Mouse (Mus musculus): ENCODE measurements around the gene Eif5b. TPM values are rescaled to one million over a fixed set of nuclear protein-coding genes. Genes with fewer than 3 reads are reported as not detected.
A peak's percentile ranks its signal among the peaks of the same experiment; 100 is the strongest.

Gene Eif5b
- polyA plus RNA-seq, 1 experiment from 2014 or later, result 22.8 TPM

- no peak overlapping the region for H3K9ac ChIP-seq (replicated peaks)
- H3K4me2 ChIP-seq (replicated peaks), result no peak overlapping the region
- ATAC-seq (replicated peaks), result 0 out of 2 replicates have a peak, but pooled peaks have one; percentile 48
- no peak overlapping the region for H3K27ac ChIP-seq (replicated peaks)
- peaks cover 33% of the 10 kb centered on the region for H3K36me3 ChIP-seq
- no peaks in the 10 kb centered on the region for H3K4me1 ChIP-seq
- no peak overlapping the region for H3K4me3 ChIP-seq
- no peaks in the 10 kb centered on the region for H3K9me3 ChIP-seq
- no peaks in the 10 kb centered on the region for H3K27me3 ChIP-seq
- WGBS, result 96% methylated on average over 1 of the region's 1 CpGs
Observed at GRCm38 (mm10) chr1:37984326-37984725, 13.5 kb upstream of the Eif5b start.

GRCm38 (mm10) chr1:37985764-37986323 is 12.0 kb upstream of the Eif5b start:
- 85% methylated on average over 9 of the region's 9 CpGs for WGBS
- no peak overlapping the region for H3K4me3 ChIP-seq
- H3K9me3 ChIP-seq, result no peaks in the 10 kb centered on the region
- H3K4me1 ChIP-seq, result no peaks in the 10 kb centered on the region
- no peak overlapping the region for H3K4me2 ChIP-seq (replicated peaks)
- ATAC-seq (replicated peaks), result no peak
- peaks cover 47% of the 10 kb centered on the region for H3K36me3 ChIP-seq
- no peak overlapping the region for H3K9ac ChIP-seq (replicated peaks)
- no peak overlapping the region for H3K27ac ChIP-seq (replicated peaks)
- H3K27me3 ChIP-seq, result no peaks in the 10 kb centered on the region

DNA sequence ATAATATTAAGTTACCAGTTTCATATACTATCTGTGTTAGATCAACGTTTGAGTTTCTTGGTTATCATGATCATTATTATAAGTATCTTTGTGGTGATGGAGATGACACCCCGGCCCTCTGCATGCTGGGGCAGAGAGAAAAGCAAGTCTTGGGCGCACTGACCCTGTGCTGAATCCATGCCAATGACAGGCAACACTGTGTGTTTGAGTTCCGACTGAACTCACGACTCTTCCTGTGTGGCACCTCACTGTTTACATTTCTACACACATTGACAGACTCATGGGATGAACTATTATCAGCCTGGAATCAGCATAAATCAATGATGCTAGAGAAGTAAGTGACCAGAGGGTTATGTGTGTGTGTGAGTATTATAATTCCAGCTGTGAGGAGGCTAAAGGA is 10.0 kb upstream of the Eif5b start:
- peaks cover 65% of the 10 kb centered on the region for H3K36me3 ChIP-seq

GRCm38 (mm10) chr1:37996226-37996625 is 1.6 kb upstream of the Eif5b start:
- 47% methylated on average over 3 of the region's 3 CpGs for WGBS
- H3K4me1 ChIP-seq, result peaks cover 18% of the 10 kb centered on the region
- no peak for ATAC-seq (replicated peaks)
- peak overlapping the region; percentile 64 for H3K4me2 ChIP-seq (replicated peaks)
- H3K4me3 ChIP-seq, result peak overlapping the region; percentile 80
- peaks cover 38% of the 10 kb centered on the region for H3K36me3 ChIP-seq
- peak overlapping the region; percentile 74 for H3K9ac ChIP-seq (replicated peaks)
- no peaks in the 10 kb centered on the region for H3K27me3 ChIP-seq
- peak overlapping the region; percentile 95; the same call in 1 of the 2 replicates for H3K27ac ChIP-seq (replicated peaks)
- H3K9me3 ChIP-seq, result no peaks in the 10 kb centered on the region

More for the DNA sequence above, 10.0 kb upstream of the Eif5b start:
- no peaks in the 10 kb centered on the region for H3K4me1 ChIP-seq
- no peak overlapping the region for H3K27ac ChIP-seq (replicated peaks)
- 91% methylated on average over 5 of the region's 5 CpGs for WGBS
- no peak overlapping the region for H3K9ac ChIP-seq (replicated peaks)
- no peak overlapping the region for H3K4me2 ChIP-seq (replicated peaks)
- no peaks in the 10 kb centered on the region for H3K27me3 ChIP-seq
- H3K4me3 ChIP-seq, result no peak overlapping the region
- H3K9me3 ChIP-seq, result no peaks in the 10 kb centered on the region
- no peak for ATAC-seq (replicated peaks)

GRCm38 (mm10) chr1:37996877-37997484 is 829 bp upstream of the Eif5b start:
- Histone ChIP-seq H3K27ac (replicated peaks) (peak overlapping the region; percentile 95), H3K4me1 (peaks cover 18% of the 10 kb centered on the region), H3K9ac (replicated peaks) (peak overlapping the region; percentile 74), H3K4me2 (replicated peaks) (peak overlapping the region; percentile 64), H3K4me3 (peak overlapping the region; percentile 80), H3K9me3 (no peaks in the 10 kb centered on the region), H3K27me3 (no peaks in the 10 kb centered on the region), H3K36me3 (peaks cover 31% of the 10 kb centered on the region)
- peak; percentile 97 for ATAC-seq (replicated peaks)
- WGBS, result under 1% methylated on average over 42 of the region's 42 CpGs

GRCm38 (mm10) chr1:37998371-37999199 is 775 bp downstream of the Eif5b start:
- WGBS, result 5% methylated on average over 39 of the region's 47 CpGs
- H3K9ac ChIP-seq (replicated peaks), result peak overlapping the region; percentile 74
- no peak for ATAC-seq (replicated peaks)

GRCm38 (mm10) chr1:37999552-37999951 is 1.7 kb downstream of the Eif5b start:
- Histone ChIP-seq H3K4me3 (peak overlapping the region; percentile 80; the same call in 1 of the 2 replicates), H3K27me3 (no peaks in the 10 kb centered on the region), H3K36me3 (peaks cover 9% of the 10 kb centered on the region), H3K4me1 (peaks cover 18% of the 10 kb centered on the region), H3K9ac (replicated peaks) (no peak overlapping the region), H3K4me2 (replicated peaks) (no peak overlapping the region), H3K9me3 (no peaks in the 10 kb centered on the region), H3K27ac (replicated peaks) (no peak overlapping the region)
- WGBS, result 87% methylated on average over 3 of the region's 3 CpGs
- no peak for ATAC-seq (replicated peaks)

More at GRCm38 (mm10) chr1:37998371-37999199, 775 bp downstream of the Eif5b start:
- Histone ChIP-seq H3K36me3 (peaks cover 19% of the 10 kb centered on the region), H3K4me3 (peak overlapping the region; percentile 80), H3K4me1 (peaks cover 18% of the 10 kb centered on the region), H3K4me2 (replicated peaks) (peak overlapping the region; percentile 64), H3K9me3 (no peaks in the 10 kb centered on the region), H3K27ac (replicated peaks) (peak overlapping the region; percentile 95), H3K27me3 (no peaks in the 10 kb centered on the region)

- Histone ChIP-seq H3K4me3 (no peak overlapping the region), H3K36me3 (no peaks in the 10 kb centered on the region), H3K4me2 (replicated peaks) (no peak overlapping the region), H3K27ac (replicated peaks) (no peak overlapping the region), H3K4me1 (peaks cover 18% of the 10 kb centered on the region), H3K27me3 (no peaks in the 10 kb centered on the region), H3K9me3 (no peaks in the 10 kb centered on the region), H3K9ac (replicated peaks) (no peak overlapping the region)
- 98% methylated on average over 8 of the region's 8 CpGs for WGBS
- no peak for ATAC-seq (replicated peaks)
Observed at GRCm38 (mm10) chr1:38000844-38001243, 3.0 kb downstream of the Eif5b start.

DNA sequence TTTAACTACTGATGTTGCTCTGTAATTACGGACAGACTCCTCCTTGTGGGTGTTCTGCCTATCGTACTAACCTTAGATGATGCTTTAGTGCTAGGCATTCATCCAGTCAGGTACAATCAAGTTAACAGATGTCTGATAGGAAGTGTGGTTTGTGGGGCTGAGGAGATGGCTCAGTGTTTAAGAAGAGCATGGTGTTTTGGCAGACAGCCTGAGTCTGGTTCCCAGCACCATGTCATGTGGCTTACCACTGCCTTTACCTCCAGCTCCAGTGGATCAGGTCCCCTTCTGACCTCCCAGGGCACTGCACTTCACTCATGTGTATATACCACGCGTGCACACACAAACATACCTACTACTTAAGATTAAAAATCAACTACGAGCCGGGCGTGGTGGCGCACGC is 4.1 kb downstream of the Eif5b start:
- Histone ChIP-seq H3K4me2 (replicated peaks) (no peak overlapping the region), H3K27ac (replicated peaks) (no peak overlapping the region), H3K9ac (replicated peaks) (no peak overlapping the region), H3K9me3 (no peaks in the 10 kb centered on the region), H3K36me3 (no peaks in the 10 kb centered on the region), H3K4me3 (no peak overlapping the region), H3K4me1 (peaks cover 12% of the 10 kb centered on the region), H3K27me3 (no peaks in the 10 kb centered on the region)
- no peak for ATAC-seq (replicated peaks)
- 95% methylated on average over 9 of the region's 9 CpGs for WGBS

- Histone ChIP-seq H3K27ac (replicated peaks) (no peak overlapping the region), H3K9ac (replicated peaks) (no peak overlapping the region), H3K9me3 (no peaks in the 10 kb centered on the region), H3K4me3 (no peak overlapping the region), H3K4me2 (replicated peaks) (no peak overlapping the region), H3K27me3 (no peaks in the 10 kb centered on the region), H3K4me1 (peaks cover 12% of the 10 kb centered on the region), H3K36me3 (no peaks in the 10 kb centered on the region)
- no peak for ATAC-seq (replicated peaks)
- WGBS, result 92% methylated on average over 3 of the region's 3 CpGs
Observed at GRCm38 (mm10) chr1:38003046-38003445, 5.2 kb downstream of the Eif5b start.

GRCm38 (mm10) chr1:38006741-38007140 is 8.9 kb downstream of the Eif5b start:
- H3K27ac ChIP-seq (replicated peaks), result no peak overlapping the region
- no peak overlapping the region for H3K4me2 ChIP-seq (replicated peaks)
- no peak for ATAC-seq (replicated peaks)
- 85% methylated on average over 3 of the region's 3 CpGs for WGBS
- H3K36me3 ChIP-seq, result no peaks in the 10 kb centered on the region
- H3K4me1 ChIP-seq, result no peaks in the 10 kb centered on the region
- no peaks in the 10 kb centered on the region for H3K9me3 ChIP-seq
- no peak overlapping the region for H3K4me3 ChIP-seq
- no peaks in the 10 kb centered on the region for H3K27me3 ChIP-seq
- no peak overlapping the region for H3K9ac ChIP-seq (replicated peaks)

- H3K9ac ChIP-seq (replicated peaks), result no peak overlapping the region
- no peak overlapping the region for H3K27ac ChIP-seq (replicated peaks)
- H3K4me2 ChIP-seq (replicated peaks), result no peak overlapping the region
- no peaks in the 10 kb centered on the region for H3K36me3 ChIP-seq
- no peak for ATAC-seq (replicated peaks)
- no peaks in the 10 kb centered on the region for H3K4me1 ChIP-seq
- no peaks in the 10 kb centered on the region for H3K9me3 ChIP-seq
- no peaks in the 10 kb centered on the region for H3K27me3 ChIP-seq
- H3K4me3 ChIP-seq, result no peak overlapping the region
- WGBS, result 86% methylated on average over 6 of the region's 6 CpGs
Observed at GRCm38 (mm10) chr1:38011647-38012046, 13.8 kb downstream of the Eif5b start.
